Mouse (Mus musculus): ENCODE results near the gene Stx5a. TPM values are rescaled to one million over a fixed set of nuclear protein-coding genes. Genes with fewer than 3 reads are reported as not detected.
"Not testable (repeated sequence)": the region's sequence is repeated elsewhere in the genome, so short reads cannot be mapped to it uniquely, and the experiment has no call there.

Stx5a gene
- polyA plus RNA-seq, 1 experiment, result 88.0 TPM

GRCm38 (mm10) chr19:8723574-8724346 lies 17.5 kb upstream of the Stx5a start:
- no peak for DNase-seq
- Histone ChIP-seq H3K4me3 (replicated peaks; ENCODE audit: extremely low read depth, low read depth, low read length) (peak overlapping the region; percentile 80), H3K4me1 (ENCODE audit: control insufficient read depth, insufficient read depth, low read length) (no peaks in the 10 kb centered on the region; the same call in none of the 2 replicates)
- no peak for TF ChIP-seq POLR2A (IDR thresholded peaks at IDR 0.05; ENCODE audit: borderline replicate concordance, extremely low read depth, low read depth, low read length)
- TF ChIP-seq CTCF (IDR thresholded peaks at IDR 0.05; ENCODE audit: insufficient read depth, low read length), result no peak
- WGBS, result 1% methylated on average over 20 of the region's 20 CpGs

- peak overlapping the region; percentile 38 for H3K4me3 ChIP-seq (replicated peaks; ENCODE audit: extremely low read depth, low read depth, low read length)
- no peak for DNase-seq
- 8% methylated on average over 2 of the region's 2 CpGs for WGBS
- H3K4me1 ChIP-seq (ENCODE audit: control insufficient read depth, insufficient read depth, low read length), result no peaks in the 10 kb centered on the region; the same call in none of the 2 replicates
- TF ChIP-seq CTCF (IDR thresholded peaks at IDR 0.05; ENCODE audit: insufficient read depth, low read length) (no peak), POLR2A (IDR thresholded peaks at IDR 0.05; ENCODE audit: borderline replicate concordance, extremely low read depth, low read depth, low read length) (no peak)
Measured at GRCm38 (mm10) chr19:8724392-8724791, 16.8 kb upstream of the Stx5a start.

GRCm38 (mm10) chr19:8725081-8725613 lies 16.1 kb upstream of the Stx5a start:
- Histone ChIP-seq H3K4me1 (ENCODE audit: control insufficient read depth, insufficient read depth, low read length) (no peaks in the 10 kb centered on the region; the same call in none of the 2 replicates), H3K4me3 (replicated peaks; ENCODE audit: extremely low read depth, low read depth, low read length) (no peak overlapping the region)
- no peak for TF ChIP-seq CTCF (IDR thresholded peaks at IDR 0.05; ENCODE audit: insufficient read depth, low read length)
- TF ChIP-seq POLR2A (IDR thresholded peaks at IDR 0.05; ENCODE audit: borderline replicate concordance, extremely low read depth, low read depth, low read length), result no peak
- DNase-seq, result no peak
- WGBS, result 48% methylated on average over 4 of the region's 4 CpGs

- 59% methylated on average over 3 of the region's 3 CpGs for whole genome bisulfite sequencing
- Histone ChIP-seq H3K4me3 (replicated peaks; ENCODE audit: extremely low read depth, low read depth, low read length) (no peak overlapping the region), H3K4me1 (ENCODE audit: control insufficient read depth, insufficient read depth, low read length) (no peaks in the 10 kb centered on the region; the same call in none of the 2 replicates)
- no peak for TF ChIP-seq CTCF (IDR thresholded peaks at IDR 0.05; ENCODE audit: insufficient read depth, low read length)
- TF ChIP-seq POLR2A (IDR thresholded peaks at IDR 0.05; ENCODE audit: borderline replicate concordance, extremely low read depth, low read depth, low read length), result no peak
- DNase-seq, result no peak
Measured at GRCm38 (mm10) chr19:8726609-8727390, 14.4 kb upstream of the Stx5a start.

GRCm38 (mm10) chr19:8727495-8728114 lies 13.6 kb upstream of the Stx5a start:
- TF ChIP-seq POLR2A (IDR thresholded peaks at IDR 0.05; ENCODE audit: borderline replicate concordance, extremely low read depth, low read depth, low read length), result no peak
- no peak for TF ChIP-seq CTCF (IDR thresholded peaks at IDR 0.05; ENCODE audit: insufficient read depth, low read length)
- 38% methylated on average over 5 of the region's 5 CpGs for WGBS
- no peak for DNase-seq
- no peaks in the 10 kb centered on the region; the same call in none of the 2 replicates for H3K4me1 ChIP-seq (ENCODE audit: control insufficient read depth, insufficient read depth, low read length)
- no peak overlapping the region for H3K4me3 ChIP-seq (replicated peaks; ENCODE audit: extremely low read depth, low read depth, low read length)

- not testable (repeated sequence) for DNase-seq; H3K4me3 ChIP-seq (replicated peaks; ENCODE audit: extremely low read depth, low read depth, low read length); H3K4me1 ChIP-seq (ENCODE audit: control insufficient read depth, insufficient read depth, low read length)
- WGBS, result 41% methylated on average over 3 of the region's 3 CpGs
Measured at GRCm38 (mm10) chr19:8728335-8729099, 12.7 kb upstream of the Stx5a start.

- TF ChIP-seq CTCF (IDR thresholded peaks at IDR 0.05; ENCODE audit: insufficient read depth, low read length) (no peak), POLR2A (IDR thresholded peaks at IDR 0.05; ENCODE audit: borderline replicate concordance, extremely low read depth, low read depth, low read length) (no peak)
Measured at GRCm38 (mm10) chr19:8734334-8734733, 6.9 kb upstream of the Stx5a start.

GRCm38 (mm10) chr19:8735389-8736159 lies 5.6 kb upstream of the Stx5a start, which contains the start of gene Wdr74:
Gene Wdr74 (plus strand): TSS chr19:8735827.
- peak within 1 kb of the TSS; percentile 97 for H3K4me3 ChIP-seq (replicated peaks; ENCODE audit: extremely low read depth, low read depth, low read length)
- H3K4me1 ChIP-seq (ENCODE audit: control insufficient read depth, insufficient read depth, low read length), result peaks cover 1% of the 10 kb centered on the region
- peak; percentile 92 for DNase-seq
- TF ChIP-seq POLR2A (IDR thresholded peaks at IDR 0.05; ENCODE audit: borderline replicate concordance, extremely low read depth, low read depth, low read length) (peak; percentile 89), CTCF (IDR thresholded peaks at IDR 0.05; ENCODE audit: insufficient read depth, low read length) (no peak)
- under 1% methylated on average over 32 of the region's 32 CpGs for WGBS

More at GRCm38 (mm10) chr19:8734334-8734733, 6.9 kb upstream of the Stx5a start:
- H3K4me1 ChIP-seq (ENCODE audit: control insufficient read depth, insufficient read depth, low read length), result no peaks in the 10 kb centered on the region
- WGBS, result 53% methylated on average over 3 of the region's 3 CpGs
- DNase-seq, result no peak
- no peak overlapping the region for H3K4me3 ChIP-seq (replicated peaks; ENCODE audit: extremely low read depth, low read depth, low read length)

All from lung, adult 2 months (tissue).